Mouse (Mus musculus): ENCODE measurements around the gene Tnfrsf9. TPM values are rescaled to one million over a fixed set of nuclear protein-coding genes. Genes with fewer than 3 reads are reported as not detected.

The Tnfrsf9 gene
- polyA plus RNA-seq, 1 experiment from 2014 or later, result 0.54 TPM

DNA sequence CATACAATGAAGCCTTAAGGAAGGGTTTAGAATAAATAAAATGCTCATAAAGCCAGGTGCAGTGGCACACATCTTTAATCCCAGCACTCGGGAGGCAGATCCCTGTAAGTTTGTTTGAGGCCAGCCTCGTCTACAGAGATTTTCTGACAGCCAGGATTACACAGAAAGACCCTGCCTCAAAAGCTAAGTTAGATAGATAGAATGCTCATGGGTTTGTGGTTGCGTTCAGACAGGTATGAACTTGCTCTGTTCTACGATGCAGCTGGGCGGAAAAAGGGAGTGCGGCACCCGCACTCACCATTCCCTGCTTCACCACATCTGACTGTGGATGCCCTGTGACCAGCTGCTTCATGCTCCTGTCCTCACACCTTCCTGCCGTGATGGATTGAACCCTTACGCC is 65.1 kb downstream of the Tnfrsf9 start:
- Histone ChIP-seq H3K9ac (no peak overlapping the region), H3K4me3 (replicated peaks) (no peak overlapping the region), H3K4me1 (no peaks in the 10 kb centered on the region), H3K36me3 (replicated peaks) (no peaks in the 10 kb centered on the region), H3K27ac (no peak overlapping the region), H3K9me3 (no peaks in the 10 kb centered on the region), H3K4me2 (no peak overlapping the region), H3K27me3 (no peaks in the 10 kb centered on the region)
- ATAC-seq (ENCODE audit: low FRiP score), result no peak
- WGBS, result 84% methylated on average over 9 of the region's 9 CpGs

DNA sequence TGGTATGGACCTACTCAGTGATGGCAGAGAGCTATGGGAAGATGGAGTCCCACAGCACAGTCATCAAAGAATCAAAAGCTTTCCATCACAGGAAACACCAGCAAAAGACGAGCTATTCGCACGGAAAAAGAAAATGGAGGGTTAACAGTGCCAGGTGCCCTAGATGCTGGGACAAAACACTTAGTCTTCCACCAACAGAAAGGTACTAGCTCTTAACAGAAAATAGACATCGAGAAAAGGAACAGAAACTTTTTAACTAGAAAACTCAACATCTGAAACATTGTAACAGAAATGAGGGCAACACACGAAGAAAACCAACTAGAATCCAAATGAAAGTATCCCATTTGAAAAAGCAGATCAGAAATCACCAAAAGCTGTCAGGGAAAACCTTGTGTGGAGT is 65.8 kb downstream of the Tnfrsf9 start:
- Histone ChIP-seq H3K4me3 (replicated peaks) (no peak overlapping the region), H3K4me2 (no peak overlapping the region), H3K27ac (no peak overlapping the region), H3K4me1 (no peaks in the 10 kb centered on the region), H3K36me3 (replicated peaks) (no peaks in the 10 kb centered on the region), H3K9me3 (no peaks in the 10 kb centered on the region), H3K27me3 (no peaks in the 10 kb centered on the region), H3K9ac (no peak overlapping the region)
- WGBS, result 90% methylated on average over 5 of the region's 5 CpGs
- no peak for ATAC-seq (ENCODE audit: low FRiP score)

DNA sequence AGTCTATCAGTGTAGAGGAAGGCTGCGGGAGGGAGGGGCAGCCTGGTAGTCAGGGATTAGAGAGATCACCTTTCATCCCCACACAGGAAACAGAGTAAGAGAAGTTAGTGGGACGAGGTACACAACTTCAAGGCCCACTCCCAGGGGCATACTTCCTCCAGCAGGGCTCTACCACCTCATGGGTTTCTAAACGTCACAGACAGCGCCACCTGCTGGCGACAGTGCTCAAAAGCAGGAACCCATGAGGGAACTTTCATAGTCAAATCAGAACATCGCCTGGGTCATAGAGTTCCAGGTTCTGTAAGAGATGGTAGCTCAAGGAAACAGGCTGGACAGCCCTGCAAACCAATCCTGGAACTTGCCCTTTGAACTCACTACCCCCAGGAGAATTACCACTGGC is 75.8 kb downstream of the Tnfrsf9 start:
- ATAC-seq (ENCODE audit: low FRiP score), result no peak
- Histone ChIP-seq H3K27ac (no peak overlapping the region), H3K4me1 (no peaks in the 10 kb centered on the region; the same call in 1 of the 2 replicates), H3K27me3 (no peaks in the 10 kb centered on the region), H3K9me3 (no peaks in the 10 kb centered on the region), H3K4me3 (replicated peaks) (no peak overlapping the region), H3K36me3 (replicated peaks) (no peaks in the 10 kb centered on the region), H3K9ac (no peak overlapping the region), H3K4me2 (no peak overlapping the region)
- 49% methylated on average over 6 of the region's 6 CpGs for WGBS

Other genes with a start within 250 kb of the Tnfrsf9 start
- 16.5 and 17.2 TPM in 2 replicates for gene Errfi1, start 60.6 kb upstream of the Tnfrsf9 start, polyA plus RNA-seq (2016; fragmentation: Nextera tagmentation; extraction: Ambion mirVana)
- 379 and 381 TPM in 2 replicates for gene Park7, start 125 bp upstream of the Tnfrsf9 start, polyA plus RNA-seq (2016; fragmentation: Nextera tagmentation; extraction: Ambion mirVana)
- not detected in 2 replicates for gene Uts2, start 82.5 kb downstream of the Tnfrsf9 start, polyA plus RNA-seq (2016; fragmentation: Nextera tagmentation; extraction: Ambion mirVana)
- 4.8 and 5.8 TPM in 2 replicates for gene Per3, start 130.1 kb downstream of the Tnfrsf9 start, polyA plus RNA-seq (2016; fragmentation: Nextera tagmentation; extraction: Ambion mirVana)
- gene Vamp3, start 143.4 kb downstream of the Tnfrsf9 start, polyA plus RNA-seq (2016; fragmentation: Nextera tagmentation; extraction: Ambion mirVana), result 77.4 and 77.5 TPM in 2 replicates
- 0.54 TPM in 1 of 2 replicates, not detected in the other for gene Gm13090, start 175.0 kb downstream of the Tnfrsf9 start, polyA plus RNA-seq (2016; fragmentation: Nextera tagmentation; extraction: Ambion mirVana)